Mouse (Mus musculus): ENCODE measurements around the gene Fam234a. TPM values are rescaled to one million over a fixed set of nuclear protein-coding genes. Genes with fewer than 3 reads are reported as not detected.
A peak's percentile ranks its signal among the peaks of the same experiment; 100 is the strongest.
"Not testable (repeated sequence)": the region's sequence is repeated elsewhere in the genome, so short reads cannot be mapped to it uniquely, and the experiment has no call there.

The Fam234a gene
- 18.9 and 24.3 TPM in 2 replicates for polyA plus RNA-seq (2012; rRNA removed)

DNA sequence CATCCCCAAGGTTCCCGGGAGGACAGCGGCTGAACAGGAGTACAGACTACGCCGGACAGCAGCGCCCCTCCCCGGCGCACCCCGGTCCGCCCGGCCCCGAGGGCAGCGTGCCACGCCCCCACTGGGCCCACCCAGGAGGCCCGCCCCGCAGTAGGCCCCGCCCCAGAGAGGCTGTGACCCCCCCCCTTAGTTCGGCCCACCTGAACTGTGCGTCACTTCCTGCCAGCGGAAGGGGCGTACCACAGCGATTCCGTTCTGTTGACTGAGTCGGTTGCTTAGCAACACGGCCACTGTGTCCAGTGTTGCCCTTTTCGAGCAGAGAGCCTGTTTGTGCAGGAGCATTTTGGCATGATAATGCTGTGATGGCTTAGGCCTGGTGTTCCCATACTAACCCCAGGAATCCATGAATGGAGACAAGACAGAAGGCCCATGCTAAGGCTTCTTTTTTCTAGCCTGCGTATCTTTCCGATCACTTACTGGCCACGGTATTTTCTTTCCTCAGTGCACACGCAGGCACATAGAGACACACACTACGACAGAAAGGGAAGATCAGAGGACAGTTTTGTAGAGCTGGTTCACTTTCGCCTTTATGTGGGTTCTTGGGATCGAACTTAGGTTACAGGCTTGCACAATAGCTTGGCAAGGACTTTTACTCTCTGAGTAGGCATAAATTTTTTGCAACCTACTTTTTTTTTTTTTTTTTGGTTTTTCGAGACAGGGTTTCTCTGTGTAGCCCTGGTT is at the start of gene Fam234a:
Gene Fam234a (minus strand): TSS at position 142 of the 741 bp plus-strand sequence.
- Histone ChIP-seq H3K27me3 (ENCODE audit: control insufficient read depth, insufficient read depth, low read length) (no peaks in the 10 kb centered on the region), H3K27ac (ENCODE audit: control insufficient read depth, insufficient read depth, low read length) (peak within 1 kb of the TSS; percentile 14; the same call in 1 of the 2 replicates), H3K4me1 (replicated peaks; ENCODE audit: control insufficient read depth, insufficient read depth, low read length) (peaks cover 6% of the 10 kb centered on the region), H3K36me3 (ENCODE audit: control insufficient read depth, insufficient read depth, low read length) (no peaks in the 10 kb centered on the region), H3K4me3 (ENCODE audit: control insufficient read depth, insufficient read depth, low read length) (peak within 1 kb of the TSS; percentile 63)
- WGBS = 5% methylated on average over 30 of the region's 33 CpGs
- peak; percentile 89 for DNase-seq
- TF ChIP-seq CTCF (IDR thresholded peaks at IDR 0.05; ENCODE audit: borderline replicate concordance, control insufficient read depth, extremely low read depth, insufficient read depth, low read length, poor library complexity) (0 out of 2 replicates have a peak, but pooled peaks have one; percentile 8), POLR2A (IDR thresholded peaks at IDR 0.05; ENCODE audit: control insufficient read depth, extremely low read depth, insufficient read depth, low read length, poor library complexity) (0 out of 2 replicates have a peak, but pooled peaks have one; percentile 2)

DNA sequence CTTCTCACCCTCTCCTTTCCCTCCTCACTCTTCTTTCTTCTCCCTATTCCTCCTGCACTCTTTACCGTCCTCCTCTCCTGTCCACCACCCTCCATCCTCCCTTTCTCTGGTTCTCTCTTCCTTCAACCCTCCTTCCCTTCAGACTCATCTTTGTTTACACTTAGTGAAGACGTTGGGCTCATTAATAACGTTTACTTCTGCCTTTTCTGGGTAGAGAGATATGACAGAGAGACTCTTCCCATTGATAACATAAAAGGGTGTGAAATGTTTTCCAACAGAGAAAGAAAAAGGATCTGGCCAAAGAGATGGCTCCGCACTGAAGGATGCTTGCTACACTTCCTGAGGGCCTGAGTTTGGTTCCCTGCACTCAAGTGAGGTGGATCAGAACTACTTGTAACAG is 45.4 kb upstream of the Fam234a start:
- Histone ChIP-seq H3K4me1 (replicated peaks; ENCODE audit: control insufficient read depth, insufficient read depth, low read length) (no peaks in the 10 kb centered on the region), H3K27me3 (ENCODE audit: control insufficient read depth, insufficient read depth, low read length) (no peaks in the 10 kb centered on the region), H3K4me3 (ENCODE audit: control insufficient read depth, insufficient read depth, low read length) (no peak overlapping the region), H3K36me3 (ENCODE audit: control insufficient read depth, insufficient read depth, low read length) (peaks cover 8% of the 10 kb centered on the region), H3K27ac (ENCODE audit: control insufficient read depth, insufficient read depth, low read length) (no peak overlapping the region)
- DNase-seq = no peak
- 88% methylated on average over 4 of the region's 4 CpGs for WGBS
- no peak for TF ChIP-seq POLR2A (IDR thresholded peaks at IDR 0.05; ENCODE audit: control insufficient read depth, extremely low read depth, insufficient read depth, low read length, poor library complexity)
- TF ChIP-seq CTCF (IDR thresholded peaks at IDR 0.05; ENCODE audit: borderline replicate concordance, control insufficient read depth, extremely low read depth, insufficient read depth, low read length, poor library complexity) = no peak

DNA sequence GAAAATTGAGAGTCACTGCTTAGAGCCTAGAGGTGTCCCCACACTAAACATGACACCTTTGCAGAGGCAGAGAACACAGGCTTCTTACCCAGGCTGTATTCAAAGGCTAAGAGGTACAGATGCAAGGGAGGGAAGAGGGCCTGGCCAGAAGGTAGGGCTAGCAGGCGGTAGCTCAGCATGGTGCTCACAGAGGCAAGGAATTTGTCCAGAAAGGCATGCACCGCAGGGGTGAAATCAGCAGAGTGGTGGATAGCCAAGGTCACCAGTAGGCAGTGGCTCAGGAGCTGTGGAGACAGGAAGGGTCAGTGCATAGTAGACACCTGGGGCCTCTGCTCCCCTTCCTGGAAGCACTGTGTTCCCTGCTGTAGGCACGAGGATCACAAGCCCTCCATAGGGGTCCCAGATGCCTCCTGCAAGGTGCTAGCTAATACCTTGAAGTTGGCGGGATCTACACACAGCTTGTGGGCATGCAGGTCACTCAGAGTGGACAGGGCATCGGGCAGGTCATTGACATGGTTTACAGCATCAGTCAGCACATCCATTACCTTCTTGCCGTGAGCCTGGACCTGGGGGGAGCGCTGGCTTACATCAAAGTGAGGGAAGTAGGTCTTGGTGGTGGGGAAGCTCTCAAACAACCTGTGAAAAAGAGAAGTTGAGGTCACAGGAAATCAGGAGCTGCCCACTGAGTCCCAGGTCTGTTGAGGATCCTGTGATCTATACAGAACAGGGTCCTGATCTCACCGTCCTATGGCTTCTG is 42.3 kb upstream of the Fam234a start:
- no peak for DNase-seq
- TF ChIP-seq POLR2A (IDR thresholded peaks at IDR 0.05; ENCODE audit: control insufficient read depth, extremely low read depth, insufficient read depth, low read length, poor library complexity) = no peak
- no peak for TF ChIP-seq CTCF (IDR thresholded peaks at IDR 0.05; ENCODE audit: borderline replicate concordance, control insufficient read depth, extremely low read depth, insufficient read depth, low read length, poor library complexity)
- WGBS = 77% methylated on average over 8 of the region's 8 CpGs
- Histone ChIP-seq H3K4me3 (ENCODE audit: control insufficient read depth, insufficient read depth, low read length) (no peak overlapping the region), H3K4me1 (replicated peaks; ENCODE audit: control insufficient read depth, insufficient read depth, low read length) (no peaks in the 10 kb centered on the region), H3K36me3 (ENCODE audit: control insufficient read depth, insufficient read depth, low read length) (peaks cover 39% of the 10 kb centered on the region), H3K27ac (ENCODE audit: control insufficient read depth, insufficient read depth, low read length) (no peak overlapping the region), H3K27me3 (ENCODE audit: control insufficient read depth, insufficient read depth, low read length) (no peaks in the 10 kb centered on the region)

DNA sequence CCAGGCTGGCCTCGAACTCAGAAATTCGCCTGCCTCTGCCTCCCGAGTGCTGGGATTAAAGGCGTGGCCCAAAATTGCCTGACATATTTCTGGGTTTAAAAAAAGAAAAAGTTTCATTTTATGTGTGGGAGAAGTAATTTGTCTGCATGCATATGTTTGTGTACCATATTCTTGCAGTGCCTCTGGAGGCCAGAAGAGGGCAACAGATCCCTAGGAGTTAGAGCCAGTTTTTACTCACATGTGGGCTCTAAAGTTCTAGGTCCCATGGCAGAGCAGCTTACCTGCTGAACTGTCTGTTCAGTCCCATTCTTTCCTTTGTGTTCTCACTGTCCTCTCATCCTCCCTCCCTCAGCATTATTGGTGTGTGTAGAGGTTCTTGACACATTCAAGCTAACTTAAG is 32.7 kb upstream of the Fam234a start:
- Histone ChIP-seq H3K27me3 (ENCODE audit: control insufficient read depth, insufficient read depth, low read length) (no peaks in the 10 kb centered on the region), H3K4me1 (replicated peaks; ENCODE audit: control insufficient read depth, insufficient read depth, low read length) (no peaks in the 10 kb centered on the region), H3K36me3 (ENCODE audit: control insufficient read depth, insufficient read depth, low read length) (peaks cover 76% of the 10 kb centered on the region), H3K4me3 (ENCODE audit: control insufficient read depth, insufficient read depth, low read length) (no peak overlapping the region), H3K27ac (ENCODE audit: control insufficient read depth, insufficient read depth, low read length) (no peak overlapping the region)
- TF ChIP-seq CTCF (IDR thresholded peaks at IDR 0.05; ENCODE audit: borderline replicate concordance, control insufficient read depth, extremely low read depth, insufficient read depth, low read length, poor library complexity) (no peak), POLR2A (IDR thresholded peaks at IDR 0.05; ENCODE audit: control insufficient read depth, extremely low read depth, insufficient read depth, low read length, poor library complexity) (no peak)
- WGBS = 95% methylated on average over 4 of the region's 4 CpGs
- DNase-seq = peak; percentile 54

DNA sequence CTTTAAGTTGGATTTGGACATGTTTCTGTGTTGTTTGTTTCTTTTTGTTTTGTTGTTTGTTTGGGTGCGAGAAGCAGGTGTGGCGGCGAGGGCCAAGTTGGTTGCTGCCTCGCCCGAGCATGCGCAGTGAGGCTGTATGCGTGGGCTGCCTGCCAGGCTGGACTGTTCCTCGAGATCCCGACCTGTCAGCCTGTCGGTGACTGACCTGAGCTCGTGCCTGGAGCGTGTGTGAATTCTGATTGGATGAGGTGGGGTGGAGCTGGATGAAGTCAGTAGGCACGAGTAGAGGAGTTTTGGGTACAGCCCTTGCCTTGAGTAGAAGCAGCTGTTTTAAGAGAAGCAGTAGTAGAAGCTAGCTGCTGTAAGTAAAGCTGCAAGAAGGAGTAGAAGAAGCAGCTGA is 31.9 kb upstream of the Fam234a start:
- no peak for DNase-seq
- Histone ChIP-seq H3K27ac (ENCODE audit: control insufficient read depth, insufficient read depth, low read length) (no peak overlapping the region), H3K36me3 (ENCODE audit: control insufficient read depth, insufficient read depth, low read length) (peaks cover 68% of the 10 kb centered on the region), H3K4me3 (ENCODE audit: control insufficient read depth, insufficient read depth, low read length) (no peak overlapping the region), H3K27me3 (ENCODE audit: control insufficient read depth, insufficient read depth, low read length) (no peaks in the 10 kb centered on the region), H3K4me1 (replicated peaks; ENCODE audit: control insufficient read depth, insufficient read depth, low read length) (no peaks in the 10 kb centered on the region)
- WGBS = 95% methylated on average over 13 of the region's 13 CpGs
- TF ChIP-seq CTCF (IDR thresholded peaks at IDR 0.05; ENCODE audit: borderline replicate concordance, control insufficient read depth, extremely low read depth, insufficient read depth, low read length, poor library complexity) (no peak), POLR2A (IDR thresholded peaks at IDR 0.05; ENCODE audit: control insufficient read depth, extremely low read depth, insufficient read depth, low read length, poor library complexity) (no peak)

DNA sequence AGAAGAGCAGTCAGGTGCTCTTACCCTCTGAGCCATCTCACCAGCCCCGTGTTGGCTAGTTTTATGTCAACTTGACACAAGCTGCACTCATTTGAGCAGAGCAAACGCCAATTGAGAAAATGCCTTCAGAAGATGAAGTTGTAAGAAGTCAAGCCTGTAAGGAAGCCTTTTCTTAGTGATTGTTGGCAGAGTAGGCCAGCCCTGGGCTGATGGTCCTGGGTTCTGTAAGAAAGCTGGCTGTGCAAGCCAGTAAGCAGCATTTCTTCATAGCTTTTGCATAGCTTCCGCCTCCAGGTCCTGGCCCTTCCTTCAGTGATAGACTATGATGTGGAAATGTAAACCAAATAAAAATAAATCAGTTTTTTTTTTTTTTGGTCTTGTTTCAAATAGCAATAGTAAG is 28.5 kb upstream of the Fam234a start:
- H3K27me3 ChIP-seq (ENCODE audit: control insufficient read depth, insufficient read depth, low read length) = no peaks in the 10 kb centered on the region
- no peaks in the 10 kb centered on the region for H3K4me1 ChIP-seq (replicated peaks; ENCODE audit: control insufficient read depth, insufficient read depth, low read length)
- no peak for DNase-seq
- H3K4me3 ChIP-seq (ENCODE audit: control insufficient read depth, insufficient read depth, low read length) = no peak overlapping the region
- peaks cover 57% of the 10 kb centered on the region for H3K36me3 ChIP-seq (ENCODE audit: control insufficient read depth, insufficient read depth, low read length)
- 93% methylated on average over 3 of the region's 3 CpGs for WGBS
- TF ChIP-seq CTCF (IDR thresholded peaks at IDR 0.05; ENCODE audit: borderline replicate concordance, control insufficient read depth, extremely low read depth, insufficient read depth, low read length, poor library complexity) (no peak), POLR2A (IDR thresholded peaks at IDR 0.05; ENCODE audit: control insufficient read depth, extremely low read depth, insufficient read depth, low read length, poor library complexity) (no peak)
- no peak overlapping the region for H3K27ac ChIP-seq (ENCODE audit: control insufficient read depth, insufficient read depth, low read length)

DNA sequence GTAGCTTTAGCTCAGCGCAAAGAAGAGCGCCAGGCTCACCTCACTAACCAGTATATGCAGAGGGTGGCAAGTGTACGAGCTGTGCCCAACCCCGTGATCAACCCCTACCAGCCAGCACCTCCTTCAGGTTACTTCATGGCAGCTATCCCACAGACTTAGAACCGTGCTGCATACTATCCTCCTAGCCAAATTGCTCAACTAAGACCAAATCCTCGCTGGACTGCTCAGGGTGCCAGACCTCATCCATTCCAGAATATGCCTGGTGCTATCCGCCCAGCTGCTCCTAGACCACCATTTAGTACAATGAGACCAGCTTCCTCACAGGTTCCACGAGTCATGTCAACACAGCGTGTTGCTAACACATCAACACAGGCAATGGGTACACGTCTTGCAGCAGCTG is 25.5 kb upstream of the Fam234a start:
- not testable (repeated sequence) for DNase-seq; H3K4me3 ChIP-seq (ENCODE audit: control insufficient read depth, insufficient read depth, low read length); H3K4me1 ChIP-seq (replicated peaks; ENCODE audit: control insufficient read depth, insufficient read depth, low read length); H3K27ac ChIP-seq (ENCODE audit: control insufficient read depth, insufficient read depth, low read length); H3K27me3 ChIP-seq (ENCODE audit: control insufficient read depth, insufficient read depth, low read length)
- 96% methylated on average over 10 of the region's 10 CpGs for WGBS
- peaks cover 49% of the 10 kb centered on the region for H3K36me3 ChIP-seq (ENCODE audit: control insufficient read depth, insufficient read depth, low read length)
